In genomic region chr11:6859898-6860858, GRCm38 (mm10) we compare ENCODE assay signal across 13 mouse cellular contexts. TPM values are rescaled to one million over a fixed set of nuclear protein-coding genes. Genes with fewer than 3 reads are reported as not detected.
A peak's percentile ranks its signal among the peaks of the same experiment; 100 is the strongest.
DNase-seq lines count a peak whose midpoint lies in the region; ATAC-seq lines count a peak whose summit lies in the region.
"Had no signal": no experiment of that assay in that cellular context is flagged by ENCODE, and none has a peak within 500 bp of the region (broad histone marks: within the 10 kb centered on the region; RNA-seq: fewer than 3 reads in every experiment).

No protein-coding gene starts in this region.

- no peaks in the 10 kb centered on the region for H3K27me3 ChIP-seq in heart, embryonic 10.5 days (ENCODE audit: insufficient read depth, poor library complexity, severe bottlenecking)
- no peaks in the 10 kb centered on the region for H3K27me3 ChIP-seq in forebrain, embryonic 15.5 days
- no peaks in the 10 kb centered on the region for H3K27me3 ChIP-seq in neural tube, embryonic 15.5 days (replicated peaks)
- H3K27me3 ChIP-seq: limb, embryonic 13.5 days had no signal

- H3K9ac ChIP-seq in forebrain, embryonic 15.5 days (replicated peaks), result no peak overlapping the region
- H3K9ac ChIP-seq in neural tube, embryonic 15.5 days (replicated peaks), result no peak overlapping the region
- H3K9ac ChIP-seq: limb, embryonic 13.5 days had no signal

- DNase-seq in heart, embryonic 10.5 days (ENCODE audit: low spot score), result no peak
- DNase-seq in heart, postnatal 10 days, result no peak
- peak; percentile 10 to 26 for DNase-seq in layer of hippocampus, postnatal 36 days
- no peak for DNase-seq in kidney, postnatal 36 days
- no peak for DNase-seq in cerebellum, adult 11 months
- DNase-seq: lung, postnatal 36 days had no signal

- 0 out of 2 replicates have a peak overlapping the region, but pooled peaks have one; percentile 0 for H3K4me2 ChIP-seq in forebrain, embryonic 15.5 days (replicated peaks)
- no peak overlapping the region for H3K4me2 ChIP-seq in neural tube, embryonic 15.5 days
- H3K4me2 ChIP-seq: limb, embryonic 13.5 days had no signal

- peak; percentile 91 for ATAC-seq in forebrain, embryonic 15.5 days (replicated peaks)
- peak; percentile 82 for ATAC-seq in neural tube, embryonic 15.5 days (ENCODE audit: low FRiP score)
- ATAC-seq in erythroid progenitor cell, adult 5-6 weeks (replicated peaks; ENCODE audit: low FRiP score, poor library complexity, severe bottlenecking), result no peak

- intact Hi-C loops in heart, postnatal 10 days (cut with DNase I), result no loop called here

- H3K36me3 ChIP-seq in heart, embryonic 10.5 days, result no peaks in the 10 kb centered on the region
- H3K36me3 ChIP-seq in forebrain, embryonic 15.5 days, result no peaks in the 10 kb centered on the region
- no peaks in the 10 kb centered on the region for H3K36me3 ChIP-seq in neural tube, embryonic 15.5 days
- H3K36me3 ChIP-seq: limb, embryonic 13.5 days had no signal

- peaks cover 14% of the 10 kb centered on the region for H3K4me1 ChIP-seq in heart, embryonic 10.5 days
- H3K4me1 ChIP-seq in forebrain, embryonic 15.5 days, result peaks cover 18% of the 10 kb centered on the region
- H3K4me1 ChIP-seq in neural tube, embryonic 15.5 days, result peaks cover 10% of the 10 kb centered on the region
- H3K4me1 ChIP-seq: limb, embryonic 13.5 days had no signal

- H3K27ac ChIP-seq in heart, embryonic 10.5 days, result 0 out of 2 replicates have a peak overlapping the region, but pooled peaks have one; percentile 48
- peak overlapping the region; percentile 62 for H3K27ac ChIP-seq in forebrain, embryonic 15.5 days (replicated peaks)
- H3K27ac ChIP-seq in neural tube, embryonic 15.5 days (replicated peaks), result peak overlapping the region; percentile 62
- H3K27ac ChIP-seq: kidney, postnatal 0 days; limb, embryonic 13.5 days had no signal

- no peak overlapping the region for H3K4me3 ChIP-seq in heart, embryonic 10.5 days
- no peak overlapping the region for H3K4me3 ChIP-seq in forebrain, embryonic 15.5 days
- no peak overlapping the region for H3K4me3 ChIP-seq in neural tube, embryonic 15.5 days (replicated peaks)
- H3K4me3 ChIP-seq: limb, embryonic 13.5 days had no signal

- H3K9me3 ChIP-seq in heart, embryonic 10.5 days, result no peaks in the 10 kb centered on the region
- no peaks in the 10 kb centered on the region for H3K9me3 ChIP-seq in forebrain, embryonic 15.5 days
- no peaks in the 10 kb centered on the region for H3K9me3 ChIP-seq in neural tube, embryonic 15.5 days (replicated peaks)
- H3K9me3 ChIP-seq: limb, embryonic 13.5 days had no signal

- WGBS in heart, embryonic 10.5 days, result 47% methylated on average over 11 of the region's 11 CpGs
- WGBS in forebrain, embryonic 15.5 days, result 22% methylated on average over 11 of the region's 11 CpGs
- 23% methylated on average over 11 of the region's 11 CpGs for WGBS in neural tube, embryonic 15.5 days

RNA-seq across cellular contexts. Expression of gene Gm11983, which starts 22.7 kb away (rescaled TPM):
- not detected in 2 replicates for polyA plus RNA-seq in heart, embryonic 10.5 days (2016; fragmentation: Nextera tagmentation; extraction: Ambion mirVana)
- total RNA-seq in heart, postnatal 10 days (2021), result not detected
- not detected in 2 replicates for polyA plus RNA-seq in forebrain, embryonic 15.5 days (2015; fragmentation: Nextera tagmentation; extraction: Ambion mirVana)
- not detected for total RNA-seq in layer of hippocampus, postnatal 36 days (2021)
- 0.14 TPM in 1 of 2 replicates, not detected in the other for polyA plus RNA-seq in neural tube, embryonic 15.5 days (2015; fragmentation: Nextera tagmentation; extraction: Ambion mirVana)
- total RNA-seq in erythroid progenitor cell, adult 5-6 weeks (2015; ENCODE audit: low replicate concordance), result not detected in 2 replicates
- not detected in 2 replicates for total RNA-seq in erythroid progenitor cell, adult 5-6 weeks (2017; ENCODE audit: low replicate concordance)
- total RNA-seq: adrenal gland, postnatal 4 days had no signal
- polyA plus RNA-seq: heart, embryonic 14.5 days; kidney, postnatal 0 days; limb, embryonic 13.5 days had no signal

Comparison
In these comparisons a context has a peak if more than half of its experiments do, and no peak if none do; other contexts are left out.
1. DNase-seq: peak in layer of hippocampus, postnatal 36 days (2 of 2); none in heart, embryonic 10.5 days (single experiment), heart, postnatal 10 days (0 of 2), kidney, postnatal 36 days (0 of 2) and cerebellum, adult 11 months (single experiment).
2. Peak in every context shown above with its lines, with median percentiles within 50 percentile points of each other: H3K27ac ChIP-seq.